Mouse (Mus musculus) G1E (cell line): ENCODE data around the gene Dpm1. TPM values are rescaled to one million over a fixed set of nuclear protein-coding genes. Genes with fewer than 3 reads are reported as not detected.

Source experiments
- ATAC-seq: 2 replicates; pipeline ENCODE4 v1.8.0; 2016; ENCODE audit warnings: mild to moderate bottlenecking; ENCODE audit not compliant: insufficient number of reproducible peaks, poor library complexity, low FRiP score, severe bottlenecking; ENCODE audit errors: extremely low read depth
- DNase-seq: peaks from one replicate; pipeline ENCODE4 v3.0.0; 2012; ENCODE audit warnings: low spot score
- H3K27me3 ChIP-seq: 2 replicates; pipeline ENCODE4 v1.6.1; 2012; ENCODE audit warnings: mild to moderate bottlenecking, low read length, inconsistent platforms; ENCODE audit not compliant: insufficient read depth
- H3K36me3 ChIP-seq: replicated peaks from 2 replicates; pipeline ENCODE3; 2012; ENCODE audit warnings: mild to moderate bottlenecking, inconsistent platforms
- H3K4me1 ChIP-seq: 2 replicates; pipeline ENCODE4 v1.6.1; 2012; ENCODE audit warnings: low read depth, low read length, inconsistent platforms, mixed read lengths; ENCODE audit not compliant: insufficient read depth
- H3K4me3 ChIP-seq: 2 replicates; pipeline ENCODE4 v1.5.1; 2012; ENCODE audit warnings: low read depth, mild to moderate bottlenecking, inconsistent platforms, low read length, moderate library complexity, mixed read lengths
- H3K9me3 ChIP-seq: replicated peaks from 2 replicates; pipeline ENCODE4 v1.6.1; 2012; ENCODE audit warnings: inconsistent platforms
- CTCF ChIP-seq: IDR thresholded peaks from 2 replicates; pipeline ENCODE4 v1.5.1; 2012; ENCODE audit warnings: low read depth, low read length, inconsistent platforms, mixed read lengths
- GATA1 ChIP-seq: IDR thresholded peaks from 2 replicates; pipeline ENCODE4 v1.6.1; 2012; ENCODE audit warnings: borderline replicate concordance, low read length, inconsistent platforms, mixed read lengths
- GATA2 ChIP-seq: IDR thresholded peaks from 2 replicates; pipeline ENCODE4 v1.6.1; 2012; ENCODE audit warnings: low read depth, low read length, inconsistent platforms, borderline replicate concordance
- POLR2AphosphoS5 ChIP-seq: IDR thresholded peaks from 2 replicates; pipeline ENCODE4 v1.6.1; 2012; ENCODE audit warnings: low read depth, low read length, inconsistent platforms; ENCODE audit not compliant: insufficient replicate concordance
- TAL1 ChIP-seq: conservative IDR thresholded peaks from 2 replicates; pipeline ENCODE4 v1.6.1; 2012; ENCODE audit warnings: low read depth, low read length, inconsistent platforms, mixed read lengths
- polyA plus RNA-seq: library from polyadenylated mRNA; stranded (reverse); fragments of >175 nt; gene quantifications from 2 replicates; pipeline ENCODE4 v1.2.3, GENCODE M21; 2012
- total RNA-seq, 2 experiments: library from RNA; stranded (forward) in 1 of 2; stranded (reverse) in 1 of 2; fragments of 200-1000 nt in 1 of 2; fragments of >200 nt in 1 of 2; fragmentation: Nextera tagmentation in 1 of 2; gene quantifications; 2 replicates each; pipeline ENCODE4 v1.2.3; 2014 to 2017

Dpm1 gene
- total and polyA plus RNA-seq, 3 experiments: 49.5 to 56.8 (median 54.3) TPM

GRCm38 (mm10) chr2:168170167-168170685 is 60.2 kb downstream of the Dpm1 start:
- ATAC-seq (no peak), DNase-seq (no peak)
- H3K4me3 ChIP-seq: no peak overlapping the region
- H3K9me3 ChIP-seq: no peaks in the 10 kb centered on the region
- peaks cover 17% of the 10 kb centered on the region for H3K27me3 ChIP-seq
- no peak for TF ChIP-seq POLR2AphosphoS5
- H3K4me1 ChIP-seq: peaks cover 13% of the 10 kb centered on the region
- peaks cover 25% of the 10 kb centered on the region for H3K36me3 ChIP-seq

GRCm38 (mm10) chr2:168169800-168170113 is 60.6 kb downstream of the Dpm1 start:
- H3K36me3 ChIP-seq: peaks cover 21% of the 10 kb centered on the region
- ATAC-seq: no peak
- H3K4me3 ChIP-seq: no peak overlapping the region
- TF ChIP-seq CTCF (no peak), TAL1 (no peak), GATA1 (no peak), POLR2AphosphoS5 (no peak), GATA2 (no peak)
- peaks cover 19% of the 10 kb centered on the region for H3K27me3 ChIP-seq
- peaks cover 13% of the 10 kb centered on the region for H3K4me1 ChIP-seq
- H3K9me3 ChIP-seq: no peaks in the 10 kb centered on the region
- DNase-seq: no peak

DNA sequence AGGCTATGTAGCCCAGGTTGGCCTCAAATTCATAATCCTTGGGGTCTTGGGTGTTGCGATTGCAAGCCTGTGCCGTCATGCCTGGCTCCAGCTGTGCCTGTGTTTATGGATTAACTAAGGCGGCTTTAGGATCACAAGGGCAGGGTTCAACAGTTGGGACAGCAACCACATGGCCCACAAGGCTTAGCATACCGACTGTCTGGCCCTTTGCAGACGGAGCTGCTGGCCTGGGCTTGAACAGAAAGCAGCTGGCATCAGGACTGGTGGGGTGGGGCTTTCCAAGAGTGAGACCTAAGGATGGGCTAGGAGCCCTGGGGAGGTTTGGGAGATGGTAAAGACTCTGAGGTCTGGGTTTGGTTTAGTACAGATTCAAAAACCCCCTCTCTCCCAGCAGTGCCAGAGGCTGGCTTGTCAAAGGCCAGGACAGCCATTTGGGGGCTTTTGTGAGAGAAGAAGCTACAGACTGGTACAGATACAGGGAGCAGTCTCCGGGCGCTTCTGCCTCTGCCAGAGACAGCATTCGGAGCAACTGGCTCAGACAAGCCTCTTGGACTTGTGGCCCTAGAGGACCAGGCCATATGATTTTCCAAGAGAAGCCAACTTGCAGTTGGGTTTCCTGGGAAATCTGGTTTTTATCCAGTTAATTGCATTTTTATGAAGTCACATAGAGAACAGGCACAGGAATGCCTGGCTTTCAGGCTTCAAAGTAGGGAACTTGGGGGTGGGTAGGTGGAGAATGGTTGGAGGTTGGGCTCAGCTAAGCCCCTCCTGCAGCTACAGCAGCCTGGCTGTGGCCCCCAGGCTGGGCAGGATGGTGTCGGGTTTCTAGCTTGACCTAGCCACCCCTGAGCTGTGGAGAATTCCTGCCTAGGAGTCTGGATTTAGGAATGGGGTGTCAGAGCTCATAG is 61.2 kb downstream of the Dpm1 start:
- H3K36me3 ChIP-seq: peaks cover 18% of the 10 kb centered on the region
- peaks cover 13% of the 10 kb centered on the region for H3K4me1 ChIP-seq
- H3K4me3 ChIP-seq: no peak overlapping the region
- H3K27me3 ChIP-seq: peaks cover 21% of the 10 kb centered on the region
- DNase-seq (no peak), ATAC-seq (no peak)
- no peaks in the 10 kb centered on the region for H3K9me3 ChIP-seq
- no peak for TF ChIP-seq CTCF
- no peak for TF ChIP-seq GATA2
- TF ChIP-seq TAL1: no peak

DNA sequence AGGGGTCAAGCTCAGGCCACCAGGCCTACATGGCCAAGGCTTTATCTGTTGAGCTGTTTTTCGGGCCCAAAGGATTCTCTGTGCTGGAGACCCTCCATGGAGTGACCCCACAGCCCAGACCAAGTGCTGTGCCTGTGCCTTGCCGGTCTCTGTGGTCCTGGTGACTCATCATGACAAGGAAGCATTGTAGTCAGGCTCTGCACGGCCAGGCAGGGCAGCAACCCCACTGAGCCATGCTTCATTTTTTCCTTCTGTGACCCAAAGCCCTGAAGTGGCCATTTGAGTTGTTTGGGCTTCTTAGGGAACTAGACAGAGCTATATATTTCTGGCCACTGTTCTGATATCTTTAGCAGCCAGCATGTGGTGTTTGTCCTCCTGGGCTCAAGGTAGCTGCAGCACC is 62.6 kb downstream of the Dpm1 start:
- no peak for ATAC-seq
- Histone ChIP-seq H3K27me3 (peaks cover 30% of the 10 kb centered on the region), H3K36me3 (peaks cover 6% of the 10 kb centered on the region), H3K4me3 (no peak overlapping the region), H3K4me1 (peaks cover 13% of the 10 kb centered on the region), H3K9me3 (no peaks in the 10 kb centered on the region)
- DNase-seq: no peak
- TF ChIP-seq CTCF (no peak), GATA2 (no peak), TAL1 (no peak), GATA1 (no peak), POLR2AphosphoS5 (no peak)

DNA sequence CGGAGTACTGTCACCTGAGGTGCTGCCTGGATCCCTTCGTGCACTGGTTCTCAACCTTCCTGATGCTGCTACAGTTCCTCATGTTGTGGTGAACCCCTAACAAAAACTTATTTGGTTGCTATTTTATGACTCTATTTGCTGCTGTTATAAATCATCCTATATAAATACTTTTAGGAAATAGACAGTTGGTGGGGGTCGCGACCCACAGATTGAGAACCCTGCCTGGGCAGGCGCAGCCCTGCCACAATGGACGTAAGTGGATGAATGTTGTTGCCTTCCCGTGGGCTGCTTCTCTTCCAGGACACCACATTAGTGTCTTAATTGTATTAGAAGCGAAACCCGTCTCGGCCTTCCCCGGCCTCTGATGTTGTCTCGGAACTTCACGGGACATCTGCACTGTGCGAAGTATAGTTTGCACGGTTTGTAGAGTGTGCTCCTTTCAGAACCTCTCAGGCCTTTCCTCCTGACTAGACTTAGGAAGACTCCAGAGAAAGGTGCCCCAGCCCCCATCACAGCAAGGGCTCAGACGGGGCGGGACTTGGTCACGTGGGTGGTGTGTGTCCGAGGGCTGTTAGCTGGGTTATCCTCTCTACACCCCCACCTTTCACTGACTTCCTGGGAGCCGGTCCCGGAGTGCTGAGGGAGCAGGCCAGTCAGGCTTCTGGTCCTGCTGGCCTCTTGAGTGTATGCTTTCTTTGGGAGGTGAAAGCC is 63.5 kb downstream of the Dpm1 start:
- peaks cover 16% of the 10 kb centered on the region for H3K4me1 ChIP-seq

GRCm38 (mm10) chr2:168161978-168162377 is 68.4 kb downstream of the Dpm1 start:
- Histone ChIP-seq H3K9me3 (no peaks in the 10 kb centered on the region), H3K4me3 (no peak overlapping the region), H3K36me3 (no peaks in the 10 kb centered on the region), H3K27me3 (peaks cover 49% of the 10 kb centered on the region), H3K4me1 (peaks cover 21% of the 10 kb centered on the region)
- DNase-seq: no peak
- TF ChIP-seq TAL1 (no peak), GATA2 (no peak), CTCF (no peak), POLR2AphosphoS5 (no peak), GATA1 (no peak)
- ATAC-seq: no peak

More for the DNA sequence above, 63.5 kb downstream of the Dpm1 start:
- H3K27me3 ChIP-seq: peaks cover 37% of the 10 kb centered on the region
- no peaks in the 10 kb centered on the region for H3K9me3 ChIP-seq
- H3K36me3 ChIP-seq: no peaks in the 10 kb centered on the region
- ATAC-seq (no peak), DNase-seq (no peak)
- no peak overlapping the region; the same call in 1 of the 2 replicates for H3K4me3 ChIP-seq
- no peak for TF ChIP-seq TAL1
- no peak for TF ChIP-seq GATA1
- no peak for TF ChIP-seq POLR2AphosphoS5
- TF ChIP-seq GATA2: no peak
- TF ChIP-seq CTCF: no peak
